Mouse (Mus musculus) embryonic stem cell, embryonic (primary cell): ENCODE results near the gene Gm29094.
"Not testable (repeated sequence)": the region's sequence is repeated elsewhere in the genome, so short reads cannot be mapped to it uniquely, and the experiment has no call there.

Experiments
- CTCF ChIA-PET, 4 experiments: fragments of 300-600 bp in 2 of 4; fragments of 350-600 bp in 2 of 4; sonication (Branson Sonifier 250); formaldehyde crosslinking; loops; one replicate each; lab custom pipeline; 2022; ENCODE audit warnings: inconsistent platforms in 2 of 4; lab: Charles Lee
- POLR2A ChIA-PET, 4 experiments: fragments of 300-600 bp in 2 of 4; fragments of 350-600 bp in 2 of 4; sonication (Branson Sonifier 250); formaldehyde crosslinking; loops; one replicate each; lab custom pipeline; 2022; ENCODE audit warnings: antibody characterized with exemption in 4 of 4, inconsistent platforms in 1 of 4; lab: Charles Lee

Gene Gm29094

DNA sequence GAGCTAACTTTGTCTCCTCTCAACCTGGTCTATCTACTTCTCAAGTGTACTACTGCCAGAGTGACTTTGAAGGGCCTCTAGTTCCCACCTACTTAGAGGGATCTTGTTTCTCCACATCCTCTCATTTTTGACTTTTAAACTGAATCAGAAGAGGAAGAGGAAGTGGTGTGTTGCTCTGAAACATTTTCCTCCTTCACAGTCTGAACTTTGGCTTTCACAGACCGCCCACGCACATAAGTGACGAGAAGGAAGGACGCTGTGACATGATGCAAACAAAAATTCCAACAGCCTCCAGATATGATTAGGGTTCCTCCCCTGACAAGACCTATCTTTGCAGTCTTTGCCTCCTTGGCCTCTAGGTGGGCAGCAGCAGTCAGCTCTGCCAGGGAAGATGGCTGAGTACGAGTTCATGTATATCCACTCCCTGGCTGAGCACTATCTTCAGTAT is at the start of gene Gm29094, which contains the start of gene Bcl2a1b:
TSS of gene Gm29094 (plus strand) at position 411 of the 448 bp plus-strand sequence.
TSS of gene Bcl2a1b (plus strand) at position 241 of the 448 bp plus-strand sequence.
- CTCF ChIA-PET, POLR2A ChIA-PET: not testable (repeated sequence)

DNA sequence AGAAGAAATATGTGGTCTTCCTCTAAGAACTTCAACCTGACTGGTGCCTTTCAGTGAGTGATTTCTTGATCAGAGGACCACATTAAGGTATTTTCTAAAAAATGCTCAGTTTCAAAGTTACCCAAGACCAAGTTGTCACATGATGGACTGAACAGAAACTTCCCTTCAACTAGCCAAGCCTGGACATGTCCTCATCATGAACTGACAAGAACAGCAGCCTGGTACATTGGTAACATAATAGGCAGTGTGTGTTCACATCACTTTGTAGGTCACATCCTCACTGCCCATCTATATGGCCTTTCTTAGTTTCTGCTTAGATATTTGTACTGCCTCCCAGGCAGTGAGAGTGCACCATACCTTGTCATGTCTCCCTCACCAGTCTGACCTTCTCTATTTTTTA is 26.6 kb upstream of the Gm29094 start:
- CTCF ChIA-PET, POLR2A ChIA-PET: not testable (repeated sequence)

DNA sequence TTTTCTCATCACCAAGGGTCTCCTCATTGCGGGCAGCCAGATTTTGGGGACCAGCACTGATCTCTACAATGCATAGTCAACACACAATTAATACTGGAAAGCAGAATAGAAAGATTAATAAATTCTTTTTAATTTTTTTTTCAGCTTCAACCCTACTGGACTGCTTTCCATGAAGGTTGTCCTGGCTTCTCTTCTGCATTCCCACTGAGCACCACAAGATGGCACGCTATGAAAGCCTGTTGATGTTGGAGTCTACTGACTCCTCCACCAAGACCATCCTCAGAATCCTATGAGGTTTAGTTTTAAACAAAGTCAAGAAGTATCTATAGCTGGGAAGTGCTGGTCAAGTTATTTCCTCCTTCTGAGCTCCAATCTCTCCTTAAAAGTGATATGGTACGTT is 20.3 kb upstream of the Gm29094 start:
- POLR2A ChIA-PET, result not testable (repeated sequence)
- CTCF ChIA-PET, result interaction anchor here in 1 of 4 experiments (0.6 kb wide), 1 partner anchor 145 kb away, joined by 14 read pairs; no protein-coding TSS in a partner anchor

DNA sequence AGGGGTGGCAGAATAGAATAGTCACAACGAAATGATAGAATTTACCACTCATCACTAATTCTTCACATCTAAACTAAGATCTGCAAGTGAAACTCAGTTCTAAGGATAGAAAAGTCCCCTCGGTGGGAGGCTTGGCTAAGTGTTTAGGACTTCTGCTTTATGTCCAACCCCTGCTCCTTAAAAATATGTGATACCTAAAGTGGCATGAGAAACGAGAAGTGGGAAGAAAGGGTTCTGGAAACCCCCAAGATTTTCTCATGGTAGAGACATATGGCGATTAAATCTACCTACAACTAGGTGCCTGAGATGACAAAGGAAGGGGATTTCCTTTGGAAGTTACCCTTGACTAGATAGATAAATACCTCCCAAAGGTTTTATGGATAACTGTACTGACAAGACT is 19.7 kb upstream of the Gm29094 start:
- POLR2A ChIA-PET, CTCF ChIA-PET: not testable (repeated sequence)

DNA sequence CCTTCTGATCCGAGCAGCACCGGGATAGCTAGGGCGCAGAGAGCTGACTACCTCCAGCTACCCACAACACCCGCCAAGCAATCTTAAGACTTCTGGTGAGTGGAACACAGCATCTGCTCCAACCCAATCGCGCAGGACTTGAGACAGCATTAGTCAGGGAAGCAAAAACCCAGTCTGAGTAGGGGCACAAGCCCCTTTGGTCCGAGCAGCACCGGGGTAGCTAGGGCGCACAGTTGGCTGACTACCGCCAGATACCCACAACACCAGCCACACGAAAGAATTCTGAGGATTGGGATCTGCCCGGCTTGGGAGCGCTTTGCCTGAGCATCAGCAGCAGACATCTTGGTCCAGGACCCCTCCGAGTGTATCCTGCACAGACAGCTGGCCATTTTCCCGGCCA is 12.2 kb upstream of the Gm29094 start:
- CTCF ChIA-PET, result interaction anchor here in 1 of 4 experiments (1.0 kb wide), 1 partner anchor 492 kb away, joined by 3 read pairs; no protein-coding TSS in a partner anchor
- POLR2A ChIA-PET, result interaction anchor here in 1 of 4 experiments (0.6 kb wide), 1 partner anchor 24 kb away, joined by 3 read pairs; no protein-coding TSS in a partner anchor

DNA sequence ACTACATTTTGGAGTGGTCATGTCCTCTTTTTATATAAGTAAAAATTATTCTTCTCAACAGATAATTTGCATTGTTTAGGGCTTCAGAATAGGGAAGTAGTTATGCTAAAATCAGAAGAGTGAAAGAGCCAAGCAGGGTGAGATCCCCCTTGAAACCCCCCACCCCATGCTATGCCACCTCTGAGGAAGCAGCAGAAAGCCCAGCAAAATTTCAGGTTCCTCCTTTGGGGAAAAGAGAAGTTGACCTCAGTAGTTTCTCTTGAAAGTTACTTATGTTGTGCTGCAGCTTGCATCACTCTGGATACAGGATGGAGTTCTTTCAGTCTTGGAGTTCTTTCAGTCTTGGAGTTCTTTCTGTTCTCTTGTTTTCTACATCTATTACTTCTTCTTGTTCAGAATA is 3.7 kb upstream of the Gm29094 start:
- POLR2A ChIA-PET, CTCF ChIA-PET: not testable (repeated sequence)

DNA sequence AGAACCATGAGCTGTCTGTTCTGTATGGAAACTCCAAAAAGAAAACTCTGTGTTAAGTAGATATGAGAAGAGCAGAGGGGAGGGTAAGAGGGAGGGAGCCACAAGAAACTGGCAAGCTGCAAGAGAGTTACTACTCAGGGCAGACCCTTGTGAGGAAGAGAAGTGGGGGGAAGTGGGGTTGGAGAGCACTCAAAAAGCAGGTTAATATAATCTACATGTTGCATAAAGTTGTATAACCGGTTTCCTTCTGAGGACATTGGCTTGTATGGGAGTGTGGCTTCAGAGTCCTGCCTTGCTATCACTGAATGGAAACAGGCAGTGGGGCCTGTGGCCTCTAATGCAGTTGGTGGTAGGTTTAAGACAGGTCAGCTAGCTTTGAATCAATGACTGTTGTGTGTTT is 1.7 kb upstream of the Gm29094 start:
- POLR2A ChIA-PET, result not testable (repeated sequence)

DNA sequence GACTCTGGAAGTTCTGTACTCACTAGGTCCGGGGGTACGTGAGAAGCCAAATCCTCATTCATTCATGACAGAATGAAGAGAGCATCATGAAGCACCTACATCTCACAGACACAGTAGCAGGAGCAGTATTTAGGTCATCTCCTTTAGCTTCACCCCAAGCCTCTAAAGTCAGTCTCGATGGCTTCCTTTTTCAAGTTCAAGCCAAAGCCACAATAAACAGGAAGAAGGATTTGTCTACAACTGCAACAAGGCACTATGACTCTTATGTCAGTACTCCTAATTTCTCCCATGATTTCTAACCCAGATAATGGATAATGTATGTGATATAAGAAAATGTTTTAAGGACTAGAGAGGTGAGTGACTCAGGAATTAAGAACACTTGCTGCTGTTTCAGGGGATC is 830 bp upstream of the Gm29094 start:
- CTCF ChIA-PET, POLR2A ChIA-PET: not testable (repeated sequence)

More for the DNA sequence above, 1.7 kb upstream of the Gm29094 start:
- CTCF ChIA-PET, result not testable (repeated sequence)

DNA sequence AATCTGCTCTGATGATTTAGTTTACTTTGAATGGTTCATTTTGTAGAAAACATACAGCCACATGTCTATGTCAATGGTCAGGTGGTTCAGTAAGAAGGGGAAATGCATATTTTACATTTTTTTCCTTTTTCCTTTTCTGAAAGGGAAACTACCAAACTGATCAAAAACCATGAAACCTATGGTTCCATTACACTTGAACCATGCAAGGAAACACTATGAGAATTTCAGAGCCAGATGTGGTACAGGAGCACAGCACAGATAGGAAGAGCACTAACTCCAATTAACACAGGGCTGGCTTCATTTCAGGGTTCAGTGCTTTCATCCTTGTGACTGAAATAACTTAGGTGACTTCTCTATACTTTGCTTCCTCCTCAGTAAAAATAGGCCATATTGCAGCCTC is 3.1 kb downstream of the Gm29094 start:
- CTCF ChIA-PET, result not testable (repeated sequence)

DNA sequence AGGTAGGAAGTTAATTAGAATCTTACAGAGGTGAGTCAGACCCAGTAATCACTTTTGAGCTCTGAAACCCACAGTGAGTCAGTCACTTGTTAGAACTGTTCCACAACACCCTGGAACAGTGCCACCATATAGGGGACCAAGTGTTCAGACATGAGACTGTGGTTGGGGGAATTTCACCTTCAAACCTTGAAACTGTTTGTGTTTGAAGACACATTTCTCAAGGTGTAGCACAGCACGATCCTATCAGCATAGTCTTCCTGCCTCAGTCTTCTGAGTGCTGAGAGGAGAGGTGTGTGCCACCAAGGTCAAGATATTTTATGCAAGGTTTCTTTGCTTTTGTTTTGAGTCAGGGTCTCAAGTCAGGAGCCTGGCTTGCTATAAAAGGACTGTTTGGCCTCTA is 9.8 kb downstream of the Gm29094 start:
- POLR2A ChIA-PET, CTCF ChIA-PET: not testable (repeated sequence)

More for the DNA sequence above, 3.1 kb downstream of the Gm29094 start:
- POLR2A ChIA-PET, result not testable (repeated sequence)

DNA sequence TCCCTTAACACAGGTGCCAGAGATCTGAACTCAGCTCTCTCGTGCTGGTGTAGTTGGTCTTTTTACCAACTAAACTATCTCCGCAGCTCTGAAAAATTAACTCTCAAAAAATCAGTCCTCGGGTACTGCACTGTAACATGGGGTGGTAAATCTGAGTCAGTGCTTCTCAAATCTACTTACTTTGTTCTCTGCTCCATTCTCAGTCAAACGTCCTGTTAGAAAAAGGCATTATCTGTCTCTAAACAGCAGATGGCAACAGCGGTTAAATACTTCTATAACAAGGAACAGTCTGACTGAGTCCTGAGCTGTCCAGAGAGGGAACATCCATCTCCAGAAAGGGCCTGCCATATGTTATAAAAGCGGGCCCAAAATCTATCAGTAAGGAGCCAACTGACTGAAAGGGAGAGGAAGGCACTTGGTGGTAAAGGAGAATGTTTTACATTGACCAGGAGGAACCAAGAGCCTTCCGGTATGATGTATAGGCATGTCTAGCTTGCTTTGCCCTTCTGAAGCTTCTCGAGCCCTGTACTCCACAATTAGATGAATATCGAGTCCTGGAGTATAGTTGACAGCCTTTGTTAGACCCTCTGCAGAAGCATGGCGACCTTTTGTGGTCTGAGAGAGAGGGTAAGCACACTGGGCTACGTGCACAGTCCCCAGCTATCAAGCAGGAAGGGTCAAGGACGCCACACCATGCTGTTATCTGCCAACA is 11.3 kb downstream of the Gm29094 start, which contains the start of gene Mthfs:
TSS of gene Mthfs (plus strand) at position 324 of the 712 bp plus-strand sequence.
- CTCF ChIA-PET, result not testable (repeated sequence)
- POLR2A ChIA-PET, result interaction anchor here (0.6 to 1.6 kb wide), 6 partner anchors 10 to 502 kb away, joined by 3 to 6 read pairs (median 4); no protein-coding TSS in a partner anchor

DNA sequence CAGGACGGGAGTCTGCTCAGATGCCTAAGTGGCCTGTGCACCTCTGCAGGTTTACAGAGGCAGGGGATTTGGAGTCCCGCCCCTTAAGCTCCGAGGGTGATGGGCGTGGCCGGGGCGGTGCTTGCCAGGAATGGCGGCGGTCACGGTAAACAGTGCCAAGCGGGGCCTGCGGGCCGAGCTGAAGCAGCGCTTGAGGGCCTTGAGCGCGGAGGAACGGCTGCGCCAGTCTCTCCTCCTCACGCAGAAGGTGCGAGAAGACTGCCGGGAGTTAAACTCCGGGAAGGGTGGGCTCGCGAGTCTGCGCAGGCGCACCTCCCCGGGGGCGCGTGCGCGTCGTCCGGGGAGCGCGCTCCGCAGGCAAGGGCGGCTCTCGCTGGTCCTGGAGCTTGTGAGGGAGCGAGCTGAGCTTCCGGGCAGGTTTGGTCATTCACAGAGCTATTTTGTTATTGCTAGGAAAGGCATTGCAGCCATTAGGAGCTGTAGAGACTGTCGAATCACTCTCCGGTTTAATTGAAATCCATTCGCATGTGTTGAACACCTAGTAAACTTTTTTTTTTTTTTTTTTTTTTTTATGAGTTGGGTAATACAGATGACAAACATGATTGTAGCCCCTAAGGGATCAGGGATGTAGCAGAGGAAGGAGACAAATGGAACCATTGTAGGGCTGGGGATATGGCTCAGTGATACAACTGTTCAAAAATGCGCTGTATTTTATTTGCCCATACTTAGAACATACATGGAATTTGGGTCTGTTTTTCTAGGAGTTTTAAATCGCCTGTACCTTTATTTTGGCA is 12.1 kb downstream of the Gm29094 start:
- CTCF ChIA-PET, result not testable (repeated sequence)
- POLR2A ChIA-PET, result interaction anchor here (0.6 to 1.6 kb wide), 8 partner anchors 11 to 502 kb away, joined by 3 to 6 read pairs (median 4); no protein-coding TSS in a partner anchor

DNA sequence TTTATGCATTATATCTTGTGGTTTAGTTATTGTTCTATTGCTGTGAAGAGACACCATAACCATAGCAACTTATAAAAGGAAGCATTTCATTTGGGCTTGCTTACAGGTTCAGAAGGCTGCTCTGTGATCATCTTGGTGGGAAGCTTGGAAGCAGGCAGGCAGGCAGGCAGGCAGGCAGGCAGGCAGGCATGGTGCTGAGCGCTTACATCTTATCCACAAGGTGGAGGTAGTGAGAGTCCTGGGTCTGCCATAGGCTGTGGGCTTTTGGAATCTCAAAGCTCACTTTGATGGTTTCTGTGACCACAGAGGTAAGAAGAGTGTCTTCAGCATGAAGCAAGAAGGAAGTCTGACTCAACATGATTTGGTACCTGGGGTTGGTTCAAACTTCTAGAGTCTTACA is 13.2 kb downstream of the Gm29094 start:
- CTCF ChIA-PET, result interaction anchor here in 2 of 4 experiments (0.6 to 0.9 kb wide), 2 partner anchors 470 to 496 kb away, joined by 3 read pairs; no protein-coding TSS in a partner anchor
- POLR2A ChIA-PET, result not testable (repeated sequence)

DNA sequence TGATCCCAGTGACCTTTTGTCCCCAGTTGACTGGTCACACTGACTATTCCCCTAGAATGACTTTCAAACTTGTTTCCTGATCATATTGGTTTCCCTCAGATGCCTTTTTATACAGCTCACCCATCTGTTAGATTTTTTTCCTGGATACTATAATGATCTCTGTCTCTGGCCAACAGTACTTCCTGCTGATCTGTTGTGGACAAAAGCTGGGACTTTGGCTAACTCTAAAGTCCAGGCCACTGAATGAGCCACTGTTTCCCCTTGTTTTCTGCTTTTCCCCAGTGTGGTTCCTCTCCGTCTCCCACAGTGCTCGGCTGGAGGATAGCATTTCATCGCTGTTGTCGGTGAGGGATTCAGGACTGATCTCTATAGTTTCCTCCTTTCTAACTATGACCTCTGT is 19.0 kb downstream of the Gm29094 start:
- ChIA-PET CTCF (interaction anchor here in 1 of 4 experiments (1.2 kb wide), 1 partner anchor 506 kb away, joined by 3 read pairs; no protein-coding TSS in a partner anchor), POLR2A (interaction anchor here in 1 of 4 experiments (1.2 to 1.3 kb wide), 2 partner anchors 506 to 507 kb away, joined by 3 to 6 read pairs; no protein-coding TSS in a partner anchor)

DNA sequence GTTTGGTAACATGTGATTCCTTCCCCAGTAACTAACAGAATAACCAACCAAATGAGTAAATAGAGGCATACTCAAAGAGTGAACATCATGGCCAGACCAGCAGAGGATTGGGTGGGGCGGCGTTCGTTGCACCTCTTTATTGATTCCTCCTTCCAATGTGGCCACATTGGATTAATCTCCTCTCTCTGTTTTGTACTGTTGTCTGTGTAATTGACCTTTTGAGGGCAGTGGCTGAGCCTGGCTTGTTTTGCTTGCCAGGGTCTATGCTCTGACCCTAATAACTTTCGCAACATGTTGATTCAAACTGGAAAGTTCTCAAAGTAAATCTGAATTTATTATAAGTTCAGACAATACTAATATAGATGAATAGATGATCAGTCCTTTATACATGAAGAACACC is 20.5 kb downstream of the Gm29094 start:
- CTCF ChIA-PET, result not testable (repeated sequence)
- POLR2A ChIA-PET, result interaction anchor here in 1 of 4 experiments (0.7 kb wide), 1 partner anchor 508 kb away, joined by 3 read pairs; no protein-coding TSS in a partner anchor

DNA sequence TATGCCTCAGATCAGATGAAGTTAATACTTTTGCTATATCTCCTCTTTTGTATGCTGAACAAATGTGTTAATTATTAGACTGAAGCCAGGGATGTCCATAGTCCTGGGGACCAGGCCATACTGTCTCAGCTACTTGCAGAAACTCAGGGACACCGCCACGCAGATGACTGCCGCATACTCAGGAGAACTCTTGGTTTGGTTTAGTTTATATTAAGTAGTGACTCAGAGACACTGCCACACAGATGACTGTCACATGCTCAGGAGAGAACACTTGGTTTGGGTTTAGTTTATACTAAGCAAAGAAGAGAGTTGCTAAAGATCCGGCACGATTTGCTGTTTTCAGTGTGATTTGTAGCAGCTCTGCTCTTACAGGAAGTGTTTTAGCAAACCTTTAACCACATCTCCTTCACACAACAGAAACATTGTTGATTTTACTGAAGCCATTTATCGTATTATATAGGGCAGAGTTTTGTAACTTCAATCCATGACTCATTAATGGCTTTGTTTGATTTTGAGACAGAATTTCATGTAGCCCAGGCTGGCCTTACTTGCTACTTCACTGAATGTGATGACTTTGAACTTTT is 21.6 kb downstream of the Gm29094 start:
- CTCF ChIA-PET, POLR2A ChIA-PET: not testable (repeated sequence)

DNA sequence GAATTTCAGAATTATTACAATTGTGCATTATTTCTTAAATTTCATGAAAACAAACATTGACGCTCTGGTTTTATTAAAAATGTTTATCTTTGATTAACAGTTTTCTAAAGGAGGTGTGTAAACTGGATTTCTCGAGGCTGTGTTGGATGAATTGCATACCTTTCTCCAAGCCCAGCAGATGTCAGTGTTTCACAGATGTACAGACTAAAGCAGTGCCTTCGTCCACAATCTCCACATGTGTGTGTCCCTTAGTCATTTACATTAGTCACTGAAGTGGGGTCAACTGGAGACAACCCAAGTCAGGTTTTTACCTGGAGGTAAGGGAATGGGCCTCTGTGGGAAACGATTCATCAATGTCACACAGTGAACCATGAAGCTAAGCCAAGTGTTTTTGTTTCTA is 26.9 kb downstream of the Gm29094 start:
- ChIA-PET POLR2A (no interaction called here), CTCF (interaction anchor here in 1 of 4 experiments (0.6 kb wide), 1 partner anchor 12 kb away, joined by 4 read pairs; no protein-coding TSS in a partner anchor)

DNA sequence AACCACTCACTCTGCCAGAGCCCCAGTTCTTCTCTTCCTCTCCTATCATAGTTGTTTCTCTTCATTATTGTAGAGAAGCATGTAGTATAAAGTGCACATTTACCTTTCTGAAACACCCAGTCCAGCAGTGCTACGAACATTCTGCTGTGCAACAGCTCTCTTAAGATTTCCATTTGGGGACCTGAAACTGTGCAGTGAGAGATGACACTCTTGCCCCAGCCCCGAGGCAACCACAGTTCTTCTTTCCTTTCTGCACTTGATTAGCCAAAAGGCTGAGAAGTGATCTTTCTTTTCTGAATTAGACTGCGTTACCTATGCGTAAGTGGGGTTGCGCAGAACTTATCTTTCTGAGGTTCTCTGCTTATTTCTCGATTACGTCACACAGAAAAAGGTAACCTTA is 28.9 kb downstream of the Gm29094 start:
- CTCF ChIA-PET, result no interaction called here
- POLR2A ChIA-PET, result no interaction called here

DNA sequence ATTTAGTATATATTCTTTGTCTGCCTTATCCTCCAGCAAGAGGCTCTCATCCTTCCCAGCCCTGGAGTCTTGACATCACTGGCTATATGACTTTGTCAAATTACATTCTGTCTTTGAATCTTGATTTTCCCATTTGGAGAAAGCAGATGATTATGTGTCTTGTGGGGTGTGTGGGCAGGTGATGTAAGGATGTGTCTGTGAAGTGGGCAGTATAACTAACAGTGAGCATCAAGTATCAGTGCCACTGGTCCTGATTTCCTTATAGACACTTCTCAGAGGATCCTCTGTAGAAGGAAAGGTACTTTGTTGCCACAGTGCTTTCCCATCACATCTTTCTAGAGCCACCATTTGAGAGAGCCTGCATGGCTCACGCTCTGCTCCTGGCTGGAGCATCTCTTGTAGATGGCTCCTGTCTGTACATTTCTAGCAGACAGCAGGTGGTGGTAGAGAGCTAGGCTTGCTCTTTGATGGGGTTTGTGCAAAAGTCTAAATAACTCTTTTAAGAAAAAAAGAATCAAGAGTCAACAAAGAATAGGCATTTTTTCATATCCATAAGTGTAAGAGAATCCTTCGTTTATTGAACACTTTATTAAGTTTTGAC is 31.8 kb downstream of the Gm29094 start:
- CTCF ChIA-PET, POLR2A ChIA-PET: not testable (repeated sequence)
